Mouse (Mus musculus): ENCODE results near the gene Dnajc7. TPM values are rescaled to one million over a fixed set of nuclear protein-coding genes. Genes with fewer than 3 reads are reported as not detected.
"Not testable (repeated sequence)": the region's sequence is repeated elsewhere in the genome, so short reads cannot be mapped to it uniquely, and the experiment has no call there.

Gene Dnajc7
- total RNA-seq, 2 experiments from 2014 or later: 191 to 195 TPM

- no peak for DNase-seq
These were observed 71.8 kb downstream of the Dnajc7 start for GRCm38 (mm10) chr11:100548141-100548540.

GRCm38 (mm10) chr11:100546955-100547354 is 73.0 kb downstream of the Dnajc7 start:
- DNase-seq: no peak

- no peak for DNase-seq
These were observed 74.3 kb downstream of the Dnajc7 start for GRCm38 (mm10) chr11:100545746-100546085.

- peak; percentile 82 for DNase-seq
These were observed 74.9 kb downstream of the Dnajc7 start, which contains the start of gene Ttc25 for GRCm38 (mm10) chr11:100544832-100545745. Gene Ttc25, plus strand, starts transcription at chr11:100545607.

GRCm38 (mm10) chr11:100541577-100541976 is 78.4 kb downstream of the Dnajc7 start:
- no peak for DNase-seq

- DNase-seq: no peak
These were observed 79.0 kb downstream of the Dnajc7 start for GRCm38 (mm10) chr11:100540966-100541365.

GRCm38 (mm10) chr11:100536466-100536865 is 83.5 kb downstream of the Dnajc7 start:
- no peak for DNase-seq

GRCm38 (mm10) chr11:100535996-100536395 is 84.0 kb downstream of the Dnajc7 start:
- no peak for DNase-seq

GRCm38 (mm10) chr11:100534821-100535220 is 85.1 kb downstream of the Dnajc7 start:
- not testable (repeated sequence) for DNase-seq

- DNase-seq: not testable (repeated sequence)
These were observed 85.6 kb downstream of the Dnajc7 start for GRCm38 (mm10) chr11:100534411-100534810.

GRCm38 (mm10) chr11:100533871-100534270 is 86.1 kb downstream of the Dnajc7 start:
- no peak for DNase-seq

Other genes with a start within 250 kb of the Dnajc7 start
- gene Jup, start 222.4 kb downstream of the Dnajc7 start, total RNA-seq (2021): 10 to 100 TPM; 81.4 to 90.0 TPM
- gene P3h4, start 205.3 kb downstream of the Dnajc7 start, total RNA-seq (2021): 10 to 100 TPM; 15.4 to 22.8 TPM
- gene Fkbp10, start 204.5 kb downstream of the Dnajc7 start, total RNA-seq (2021): 10 to 100 TPM; 46.6 to 65.6 TPM
- gene Nt5c3b, start 178.4 kb downstream of the Dnajc7 start, total RNA-seq (2021): 10 to 100 TPM; 19.3 to 24.4 TPM
- gene Klhl10, start 178.3 kb downstream of the Dnajc7 start, total RNA-seq (2021): under 1 TPM; 0.38 to 0.63 TPM
- 10 to 100 TPM in 1 of 2 experiments, 1 to 10 TPM in 1; 8.0 to 12.9 TPM for gene Klhl11, start 147.4 kb downstream of the Dnajc7 start, total RNA-seq (2021)
- gene Acly, start 92.2 kb downstream of the Dnajc7 start, total RNA-seq (2021): 10 to 100 TPM; 26.6 to 34.6 TPM
- gene Ttc25, start 74.6 kb downstream of the Dnajc7 start, total RNA-seq (2021): under 1 TPM; 0.14 to 0.16 TPM
- gene Cnp, start 45.3 kb downstream of the Dnajc7 start, total RNA-seq (2021): 10 to 100 TPM; 26.0 to 33.6 TPM
- 10 to 100 TPM; 29.1 to 30.1 TPM for gene Nkiras2, start 924 bp downstream of the Dnajc7 start, total RNA-seq (2021)
- gene Zfp385c, start 72.3 kb upstream of the Dnajc7 start, total RNA-seq (2021): 1 to 10 TPM in 1 of 2 experiments, under 1 TPM in 1; 0.70 to 1.1 TPM
- under 1 TPM; 0.45 to 0.52 TPM for gene Dhx58, start 84.1 kb upstream of the Dnajc7 start, total RNA-seq (2021)
- 10 to 100 TPM; 13.4 to 18.4 TPM for gene Kat2a, start 92.3 kb upstream of the Dnajc7 start, total RNA-seq (2021)
- gene Hspb9, start 93.7 kb upstream of the Dnajc7 start, total RNA-seq (2021): not detected
- gene Rab5c, start 118.0 kb upstream of the Dnajc7 start, total RNA-seq (2021): 10 to 100 TPM; 63.0 to 64.7 TPM
- gene Kcnh4, start 139.8 kb upstream of the Dnajc7 start, total RNA-seq (2021): not detected
- not detected for gene Hcrt, start 142.8 kb upstream of the Dnajc7 start, total RNA-seq (2021)
- gene Ghdc, start 150.8 kb upstream of the Dnajc7 start, total RNA-seq (2021): 1 to 10 TPM; 7.7 to 8.4 TPM
- 100 to 1,000 TPM; 107 to 114 TPM for gene Stat5b, start 230.6 kb upstream of the Dnajc7 start, total RNA-seq (2021)
- gene Stat5a, start 239.2 kb upstream of the Dnajc7 start, total RNA-seq (2021): 10 to 100 TPM; 29.6 to 32.7 TPM